Mouse (Mus musculus) E14TG2a.4 (cell line): Measurements from ENCODE around the gene Ncoa5.

Source experiments
- CTCF ChIP-seq: conservative IDR thresholded peaks from 2 replicates; pipeline ENCODE4 v1.5.1; 2014; ENCODE audit warnings: low read length
- NANOG ChIP-seq: IDR thresholded peaks from 2 replicates; pipeline ENCODE4 v1.6.1; 2014; ENCODE audit warnings: borderline replicate concordance, low read length, mixed read lengths
- POU5F1 ChIP-seq: IDR thresholded peaks from 2 replicates; pipeline ENCODE4 v1.6.1; 2014; ENCODE audit warnings: low read length, borderline replicate concordance

- TF ChIP-seq CTCF (no peak), POU5F1 (no peak), NANOG (no peak)
These were observed 1.4 kb downstream of the Ncoa5 start for GRCm38 (mm10) chr2:165033306-165033705.
